Mouse (Mus musculus): ENCODE measurements at regions not wholly inside any gene's neighbourhood (a gene's known extent, or its start where the extent isn't known, plus 50 kb on each side); places are given as distances from the start of the nearest gene placed in this dataset.
"Not testable (repeated sequence)": the region's sequence is repeated elsewhere in the genome, so short reads cannot be mapped to it uniquely, and the experiment has no call there.

DNA sequence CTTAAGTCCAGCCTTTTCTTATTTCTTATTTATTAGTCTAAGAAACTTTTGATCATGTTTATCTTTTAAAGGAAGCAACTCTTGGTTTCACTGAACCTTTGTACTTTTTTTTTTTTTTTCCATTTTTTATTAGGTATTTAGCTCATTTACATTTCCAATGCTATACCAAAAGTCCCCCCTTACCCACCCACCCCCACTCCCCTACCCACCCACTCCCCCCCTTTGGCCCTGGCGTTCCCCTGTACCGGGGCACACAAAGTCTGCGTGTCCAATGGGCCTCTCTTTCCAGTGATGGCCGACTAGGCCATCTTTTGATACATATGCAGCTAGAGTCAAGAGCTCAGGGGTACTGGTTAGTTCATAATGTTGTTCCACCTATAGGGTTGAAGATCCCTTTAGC, 143.1 kb upstream of the Tsc22d2 start:
- not testable (repeated sequence) for H3K36me3 ChIP-seq (ENCODE audit: control insufficient read depth, insufficient read depth, low read length); DNase-seq (ENCODE audit: low spot score); H3K4me1 ChIP-seq (ENCODE audit: control insufficient read depth, insufficient read depth, low read length); H3K4me3 ChIP-seq (ENCODE audit: low read depth, low read length); H3K27ac ChIP-seq (ENCODE audit: low read depth, low read length); H3K9ac ChIP-seq (ENCODE audit: low read length); H3K9me3 ChIP-seq (ENCODE audit: control insufficient read depth, low read length); H3K27me3 ChIP-seq (ENCODE audit: control insufficient read depth, insufficient read depth, low read length); H3K4me2 ChIP-seq (ENCODE audit: low read depth)
- peak; percentile 92; the same call in 1 of the 2 replicates for ATAC-seq (ENCODE audit: insufficient read depth, low FRiP score, low TSS enrichment)
- no CpG with 5 or more reads among the region's 4 CpGs for WGBS

- H3K9ac ChIP-seq (ENCODE audit: low read length), result no peak overlapping the region
- no peaks in the 10 kb centered on the region for H3K9me3 ChIP-seq (ENCODE audit: control insufficient read depth, low read length)
- H3K27ac ChIP-seq (ENCODE audit: low read depth, low read length), result no peak overlapping the region
- no peak for DNase-seq (ENCODE audit: low spot score)
- 87% methylated on average over 6 of the region's 6 CpGs for WGBS
- no peak overlapping the region for H3K4me2 ChIP-seq (ENCODE audit: low read depth)
- H3K4me1 ChIP-seq (ENCODE audit: control insufficient read depth, insufficient read depth, low read length), result no peaks in the 10 kb centered on the region
- H3K27me3 ChIP-seq (ENCODE audit: control insufficient read depth, insufficient read depth, low read length), result no peaks in the 10 kb centered on the region
- ATAC-seq (ENCODE audit: insufficient read depth, low FRiP score, low TSS enrichment), result no peak
- no peak overlapping the region for H3K4me3 ChIP-seq (ENCODE audit: low read depth, low read length)
- H3K36me3 ChIP-seq (ENCODE audit: control insufficient read depth, insufficient read depth, low read length), result no peaks in the 10 kb centered on the region
Observed at GRCm38 (mm10) chr3:58281291-58281690, 133.2 kb upstream of the Tsc22d2 start.

DNA sequence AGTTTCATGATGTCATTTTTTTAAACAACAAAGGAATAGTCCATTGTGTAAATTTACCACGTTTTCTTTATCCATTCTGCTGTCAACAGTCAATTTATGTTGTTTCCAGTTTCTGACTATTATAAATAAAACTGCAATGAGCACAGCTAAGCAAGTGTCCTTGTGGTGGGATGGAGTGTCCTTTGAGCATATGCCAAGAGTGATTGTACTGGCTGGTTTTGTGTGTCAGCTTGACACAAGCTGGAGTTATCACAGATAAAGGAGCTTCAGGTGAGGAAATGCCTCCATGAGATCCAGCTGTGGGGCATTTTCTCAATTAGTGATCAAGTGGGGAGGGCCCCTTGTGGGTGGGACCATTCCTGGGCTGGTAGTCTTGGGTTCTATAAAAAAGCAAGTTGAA, 130.1 kb upstream of the Tsc22d2 start:
- not testable (repeated sequence) for H3K27me3 ChIP-seq (ENCODE audit: control insufficient read depth, insufficient read depth, low read length); H3K27ac ChIP-seq (ENCODE audit: low read depth, low read length); ATAC-seq (ENCODE audit: insufficient read depth, low FRiP score, low TSS enrichment); H3K9ac ChIP-seq (ENCODE audit: low read length); H3K4me3 ChIP-seq (ENCODE audit: low read depth, low read length); H3K36me3 ChIP-seq (ENCODE audit: control insufficient read depth, insufficient read depth, low read length); H3K4me2 ChIP-seq (ENCODE audit: low read depth); DNase-seq (ENCODE audit: low spot score); H3K4me1 ChIP-seq (ENCODE audit: control insufficient read depth, insufficient read depth, low read length); H3K9me3 ChIP-seq (ENCODE audit: control insufficient read depth, low read length)
- 53% methylated on average over 1 of the region's 1 CpGs for WGBS

- H3K27me3 ChIP-seq (ENCODE audit: control insufficient read depth, insufficient read depth, low read length), result no peaks in the 10 kb centered on the region
- H3K4me1 ChIP-seq (ENCODE audit: control insufficient read depth, insufficient read depth, low read length), result no peaks in the 10 kb centered on the region
- H3K27ac ChIP-seq (ENCODE audit: low read depth, low read length), result no peak overlapping the region
- ATAC-seq (ENCODE audit: insufficient read depth, low FRiP score, low TSS enrichment), result no peak
- H3K4me2 ChIP-seq (ENCODE audit: low read depth), result no peak overlapping the region
- H3K9me3 ChIP-seq (ENCODE audit: control insufficient read depth, low read length), result no peaks in the 10 kb centered on the region
- 93% methylated on average over 5 of the region's 5 CpGs for WGBS
- H3K4me3 ChIP-seq (ENCODE audit: low read depth, low read length), result no peak overlapping the region
- DNase-seq (ENCODE audit: low spot score), result no peak
- H3K9ac ChIP-seq (ENCODE audit: low read length), result no peak overlapping the region
- no peaks in the 10 kb centered on the region for H3K36me3 ChIP-seq (ENCODE audit: control insufficient read depth, insufficient read depth, low read length)
Observed at GRCm38 (mm10) chr3:58295810-58296209, 118.7 kb upstream of the Tsc22d2 start.

DNA sequence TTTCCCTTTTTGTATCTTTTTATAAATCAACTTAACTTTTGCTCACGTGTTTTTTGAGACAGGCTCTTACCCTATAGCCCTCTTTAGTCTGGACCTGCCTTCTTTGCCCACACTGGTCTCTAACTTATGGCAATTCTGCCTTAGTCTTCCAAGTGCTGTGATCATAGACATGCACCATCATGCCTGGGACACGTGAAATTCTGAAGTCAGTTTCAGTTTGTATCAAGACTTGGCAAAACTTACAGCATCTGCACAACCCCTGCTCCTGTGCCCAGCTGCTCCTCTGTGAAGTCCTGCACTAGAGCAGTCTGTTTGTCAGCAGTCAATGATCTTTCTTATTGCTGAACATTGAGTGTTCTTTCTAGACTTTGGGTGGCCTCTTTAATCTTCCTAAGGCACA, 114.3 kb upstream of the Tsc22d2 start:
- no peaks in the 10 kb centered on the region for H3K9me3 ChIP-seq (ENCODE audit: control insufficient read depth, low read length)
- H3K4me1 ChIP-seq (ENCODE audit: control insufficient read depth, insufficient read depth, low read length), result no peaks in the 10 kb centered on the region
- no peak for ATAC-seq (ENCODE audit: insufficient read depth, low FRiP score, low TSS enrichment)
- DNase-seq (ENCODE audit: low spot score), result no peak
- H3K36me3 ChIP-seq (ENCODE audit: control insufficient read depth, insufficient read depth, low read length), result no peaks in the 10 kb centered on the region
- no peak overlapping the region for H3K4me3 ChIP-seq (ENCODE audit: low read depth, low read length)
- no peak overlapping the region for H3K9ac ChIP-seq (ENCODE audit: low read length)
- H3K27me3 ChIP-seq (ENCODE audit: control insufficient read depth, insufficient read depth, low read length), result no peaks in the 10 kb centered on the region
- no peak overlapping the region for H3K27ac ChIP-seq (ENCODE audit: low read depth, low read length)
- H3K4me2 ChIP-seq (ENCODE audit: low read depth), result no peak overlapping the region
- WGBS, result 89% methylated on average over 2 of the region's 2 CpGs

DNA sequence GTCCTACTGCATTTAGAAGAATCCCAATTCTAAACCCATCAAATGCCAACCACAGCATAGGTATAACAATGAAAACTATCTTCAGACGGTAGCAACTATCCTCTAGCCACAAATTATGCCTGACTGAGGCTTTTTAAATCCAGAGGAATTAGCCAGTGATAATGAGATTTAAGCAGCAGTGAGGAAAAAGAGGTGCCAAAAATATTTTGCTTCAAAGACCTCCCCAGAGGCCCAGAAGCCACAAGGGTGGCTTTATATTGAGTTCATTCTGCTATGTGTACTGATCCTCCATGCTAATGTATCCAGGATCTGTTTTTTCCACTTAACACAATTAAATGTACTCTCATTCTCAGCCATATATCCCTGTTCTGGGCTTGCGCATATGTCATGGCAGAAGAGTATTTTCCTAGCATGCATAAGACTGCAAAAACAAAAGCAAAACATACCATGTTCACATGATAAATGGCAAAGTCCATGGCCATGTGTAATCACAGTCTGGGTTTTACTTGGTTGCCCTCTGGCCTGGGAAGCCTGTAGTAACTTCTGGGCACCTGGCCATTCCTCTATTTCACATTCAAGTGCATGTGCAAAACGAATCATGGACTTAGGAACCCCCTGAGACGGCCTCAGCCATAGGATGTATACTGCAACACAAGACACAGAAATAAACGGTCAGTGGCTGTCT, 113.6 kb upstream of the Tsc22d2 start:
- 66% methylated on average over 5 of the region's 5 CpGs for WGBS
- H3K9me3 ChIP-seq (ENCODE audit: control insufficient read depth, low read length), result no peaks in the 10 kb centered on the region
- ATAC-seq (ENCODE audit: insufficient read depth, low FRiP score, low TSS enrichment), result no peak
- H3K36me3 ChIP-seq (ENCODE audit: control insufficient read depth, insufficient read depth, low read length), result no peaks in the 10 kb centered on the region
- H3K27me3 ChIP-seq (ENCODE audit: control insufficient read depth, insufficient read depth, low read length), result no peaks in the 10 kb centered on the region
- no peak overlapping the region for H3K4me2 ChIP-seq (ENCODE audit: low read depth)
- no peaks in the 10 kb centered on the region for H3K4me1 ChIP-seq (ENCODE audit: control insufficient read depth, insufficient read depth, low read length)
- no peak overlapping the region for H3K4me3 ChIP-seq (ENCODE audit: low read depth, low read length)
- no peak overlapping the region for H3K27ac ChIP-seq (ENCODE audit: low read depth, low read length)
- no peak for DNase-seq (ENCODE audit: low spot score)
- no peak overlapping the region for H3K9ac ChIP-seq (ENCODE audit: low read length)

DNA sequence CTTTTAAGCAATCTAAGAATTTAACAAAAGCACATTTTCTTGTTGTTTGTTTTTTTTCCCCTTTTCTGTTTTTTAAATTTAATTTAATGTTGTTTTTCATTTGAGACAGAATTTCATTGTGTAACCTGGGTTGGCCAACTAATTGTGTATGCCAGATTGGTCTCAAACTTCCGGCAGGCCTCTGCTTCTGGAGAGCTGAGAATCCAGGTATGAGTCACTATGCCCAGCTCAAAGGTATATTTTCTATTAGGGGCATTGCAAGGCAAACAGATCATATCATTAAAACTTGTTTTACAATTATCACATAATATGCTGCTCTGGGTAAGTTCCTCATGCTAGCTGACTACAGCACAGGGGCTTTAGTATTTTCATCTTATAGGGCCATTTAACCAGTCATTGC, 112.2 kb upstream of the Tsc22d2 start:
- Histone ChIP-seq H3K9ac (ENCODE audit: low read length) (no peak overlapping the region), H3K4me2 (ENCODE audit: low read depth) (no peak overlapping the region), H3K27me3 (ENCODE audit: control insufficient read depth, insufficient read depth, low read length) (no peaks in the 10 kb centered on the region), H3K9me3 (ENCODE audit: control insufficient read depth, low read length) (no peaks in the 10 kb centered on the region), H3K4me1 (ENCODE audit: control insufficient read depth, insufficient read depth, low read length) (no peaks in the 10 kb centered on the region), H3K27ac (ENCODE audit: low read depth, low read length) (no peak overlapping the region), H3K4me3 (ENCODE audit: low read depth, low read length) (no peak overlapping the region), H3K36me3 (ENCODE audit: control insufficient read depth, insufficient read depth, low read length) (no peaks in the 10 kb centered on the region)
- ATAC-seq (ENCODE audit: insufficient read depth, low FRiP score, low TSS enrichment), result no peak
- no peak for DNase-seq (ENCODE audit: low spot score)
- 90% methylated on average over 1 of the region's 1 CpGs for WGBS

DNA sequence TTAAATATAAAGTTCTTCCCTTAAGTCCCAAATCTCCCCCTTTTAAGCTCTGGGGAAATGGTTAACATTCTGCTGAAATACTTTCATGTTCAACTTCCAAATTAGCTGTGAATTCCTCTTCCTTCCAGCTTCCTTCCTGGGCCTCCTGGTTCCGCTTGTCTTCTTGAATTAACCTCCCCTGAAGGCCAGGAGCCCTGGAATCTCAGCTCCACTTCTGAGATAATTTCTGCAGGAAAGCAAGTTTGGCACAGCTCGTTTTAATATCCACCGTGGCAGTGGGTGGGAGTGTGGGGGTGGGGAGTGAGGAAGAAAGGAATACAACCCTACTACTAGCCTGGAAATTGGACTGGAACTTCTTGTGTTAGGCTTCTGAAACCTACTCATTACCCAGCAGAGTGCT, 110.8 kb upstream of the Tsc22d2 start:
- no peak for DNase-seq (ENCODE audit: low spot score)
- 48% methylated on average over 3 of the region's 3 CpGs for WGBS
- Histone ChIP-seq H3K27ac (ENCODE audit: low read depth, low read length) (no peak overlapping the region), H3K4me2 (ENCODE audit: low read depth) (no peak overlapping the region), H3K9me3 (ENCODE audit: control insufficient read depth, low read length) (no peaks in the 10 kb centered on the region), H3K4me1 (ENCODE audit: control insufficient read depth, insufficient read depth, low read length) (no peaks in the 10 kb centered on the region), H3K4me3 (ENCODE audit: low read depth, low read length) (no peak overlapping the region), H3K36me3 (ENCODE audit: control insufficient read depth, insufficient read depth, low read length) (no peaks in the 10 kb centered on the region), H3K27me3 (ENCODE audit: control insufficient read depth, insufficient read depth, low read length) (no peaks in the 10 kb centered on the region), H3K9ac (ENCODE audit: low read length) (no peak overlapping the region)
- ATAC-seq (ENCODE audit: insufficient read depth, low FRiP score, low TSS enrichment), result no peak

DNA sequence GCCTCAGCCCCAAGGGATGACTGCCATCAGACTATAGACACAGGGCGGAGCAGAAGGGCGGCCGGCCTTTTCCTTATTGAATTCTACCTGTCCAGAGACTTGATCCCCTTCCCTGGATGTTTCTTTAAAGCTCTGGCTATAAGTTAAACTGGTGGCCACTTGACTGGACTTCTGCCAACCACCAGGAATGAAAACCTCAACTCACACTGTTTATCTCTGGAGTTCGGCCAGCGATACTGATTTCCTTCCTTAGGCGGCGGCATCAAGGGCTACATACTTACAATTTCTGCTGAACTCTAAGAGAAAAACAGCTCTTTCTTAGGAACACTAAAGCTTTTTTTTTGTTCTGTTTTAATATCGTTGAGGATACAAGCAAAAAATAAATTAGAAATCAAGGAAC, 104.9 kb upstream of the Tsc22d2 start:
- WGBS, result 86% methylated on average over 8 of the region's 8 CpGs

More for the DNA sequence above, 104.9 kb upstream of the Tsc22d2 start:
- Histone ChIP-seq H3K4me3 (ENCODE audit: low read depth, low read length) (no peak overlapping the region), H3K4me1 (ENCODE audit: control insufficient read depth, insufficient read depth, low read length) (no peaks in the 10 kb centered on the region), H3K4me2 (ENCODE audit: low read depth) (no peak overlapping the region), H3K9ac (ENCODE audit: low read length) (no peak overlapping the region), H3K27ac (ENCODE audit: low read depth, low read length) (no peak overlapping the region), H3K27me3 (ENCODE audit: control insufficient read depth, insufficient read depth, low read length) (no peaks in the 10 kb centered on the region), H3K9me3 (ENCODE audit: control insufficient read depth, low read length) (no peaks in the 10 kb centered on the region), H3K36me3 (ENCODE audit: control insufficient read depth, insufficient read depth, low read length) (no peaks in the 10 kb centered on the region)
- ATAC-seq (ENCODE audit: insufficient read depth, low FRiP score, low TSS enrichment), result no peak
- no peak for DNase-seq (ENCODE audit: low spot score)

Measured in neural tube, embryonic 11.5 days (tissue).